ENCODE assay signal across 10 mouse cellular contexts in the genomic region with DNA sequence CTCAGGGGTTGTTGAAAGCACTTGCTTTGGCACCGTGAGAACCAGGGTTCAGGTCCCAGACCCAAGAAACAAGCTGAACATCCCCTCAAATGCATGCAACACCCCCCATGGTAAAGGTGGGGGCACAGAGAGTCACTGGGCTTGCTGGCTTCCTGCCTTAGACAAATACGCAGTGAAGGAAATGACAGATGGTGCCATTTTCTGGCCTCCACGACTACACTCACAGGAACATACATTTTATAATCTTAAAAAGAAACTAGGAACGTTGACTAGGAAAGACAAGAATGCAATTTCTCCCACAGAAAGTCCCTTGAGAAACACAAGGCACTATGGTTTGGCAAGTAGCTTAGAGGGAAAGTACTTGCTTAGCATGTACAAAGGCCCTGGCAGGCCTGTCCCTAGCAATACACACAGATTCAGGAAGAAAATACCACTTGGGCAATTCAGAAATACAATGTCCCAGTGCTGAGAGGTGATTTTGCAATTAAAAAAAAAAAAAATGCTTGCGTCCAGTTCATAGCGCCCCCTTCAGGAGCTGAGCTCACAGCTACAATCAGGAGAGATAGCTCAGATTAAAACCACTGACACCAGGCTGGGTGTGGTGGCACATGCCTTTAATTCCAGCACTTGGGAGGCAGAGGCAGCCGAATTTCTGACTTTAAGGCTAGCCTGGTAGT. TPM values are rescaled to one million over a fixed set of nuclear protein-coding genes. Genes with fewer than 3 reads are reported as not detected.
A peak's percentile ranks its signal among the peaks of the same experiment; 100 is the strongest.
DNase-seq lines count a peak whose midpoint lies in the region; ATAC-seq lines count a peak whose summit lies in the region.
"Had no signal": no experiment of that assay in that cellular context is flagged by ENCODE, and none has a peak within 500 bp of the region (broad histone marks: within the 10 kb centered on the region; RNA-seq: fewer than 3 reads in every experiment).

No protein-coding gene starts in this region.

- ATAC-seq in heart, embryonic 16.5 days (replicated peaks; ENCODE audit: extremely low read depth, insufficient read depth, low FRiP score) = no peak
- ATAC-seq in heart, embryonic 11.5 days (replicated peaks; ENCODE audit: insufficient number of reproducible peaks, low FRiP score, low TSS enrichment) = no peak

- no peak overlapping the region for H3K4me3 ChIP-seq in heart, embryonic 16.5 days (ENCODE audit: low read length)
- no peak overlapping the region for H3K4me3 ChIP-seq in heart, embryonic 11.5 days (ENCODE audit: low read depth, low read length)

- H3K27ac ChIP-seq in heart, embryonic 16.5 days (ENCODE audit: low read length) = peak overlapping the region; percentile 21; the same call in 1 of the 2 replicates
- no peak overlapping the region for H3K27ac ChIP-seq in heart, embryonic 11.5 days (ENCODE audit: low read depth, low read length)

- H3K36me3 ChIP-seq in heart, embryonic 16.5 days (ENCODE audit: control insufficient read depth, insufficient read depth) = peaks cover 42% of the 10 kb centered on the region
- H3K36me3 ChIP-seq in heart, embryonic 11.5 days (ENCODE audit: control insufficient read depth, insufficient read depth, low read length) = peaks cover 12% of the 10 kb centered on the region; the same call in 1 of the 2 replicates
- H3K36me3 ChIP-seq in splenic B cell, adult 2 months (ENCODE audit: control insufficient read depth, insufficient read depth, low read length, poor library complexity, severe bottlenecking) = peaks cover 4% of the 10 kb centered on the region

- H3K9ac ChIP-seq in heart, embryonic 16.5 days (ENCODE audit: low read length) = no peak overlapping the region
- H3K9ac ChIP-seq in heart, embryonic 11.5 days (ENCODE audit: low read depth, low read length) = no peak overlapping the region

- intact Hi-C loops in gastrocnemius, postnatal 36 days (cut with DNase I) = no loop called here

- peaks cover 7% of the 10 kb centered on the region for H3K27me3 ChIP-seq in heart, embryonic 16.5 days (ENCODE audit: control insufficient read depth, insufficient read depth, low read length)
- peaks cover 25% of the 10 kb centered on the region for H3K27me3 ChIP-seq in heart, embryonic 11.5 days (ENCODE audit: control insufficient read depth, insufficient read depth, low read length)
- H3K27me3 ChIP-seq in splenic B cell, adult 2 months (ENCODE audit: control insufficient read depth, insufficient read depth, low read length, poor library complexity, severe bottlenecking) = no peaks in the 10 kb centered on the region

- H3K4me2 ChIP-seq in heart, embryonic 16.5 days (ENCODE audit: low read depth, low read length) = no peak overlapping the region
- H3K4me2 ChIP-seq in heart, embryonic 11.5 days = no peak overlapping the region

- H3K9me3 ChIP-seq in heart, embryonic 16.5 days (replicated peaks; ENCODE audit: control insufficient read depth, low read length) = no peaks in the 10 kb centered on the region
- no peaks in the 10 kb centered on the region for H3K9me3 ChIP-seq in heart, embryonic 11.5 days (replicated peaks; ENCODE audit: control insufficient read depth, low read length)

- peaks cover 68% of the 10 kb centered on the region for H3K4me1 ChIP-seq in heart, embryonic 16.5 days (ENCODE audit: control insufficient read depth, insufficient read depth, low read length)
- H3K4me1 ChIP-seq in heart, embryonic 11.5 days (ENCODE audit: control insufficient read depth, insufficient read depth, low read length) = peaks cover 30% of the 10 kb centered on the region

- WGBS in heart, embryonic 16.5 days = 47% methylated on average over 7 of the region's 7 CpGs
- 53% methylated on average over 7 of the region's 7 CpGs for WGBS in heart, embryonic 11.5 days (ENCODE audit: insufficient replicate concordance)

- peak; percentile 34 for DNase-seq in right cerebral cortex, postnatal 14 days
- no peak for DNase-seq in right cerebral cortex, postnatal 4 days
- DNase-seq in brain, adult 2 months (ENCODE audit: low read depth, low spot score) = peak; percentile 66
- peak; percentile 67 for DNase-seq in splenic B cell, adult 2 months (ENCODE audit: low read depth, low spot score)
- no peak for DNase-seq in gastrocnemius, postnatal 36 days
- no peak for DNase-seq in thymus, adult 18-20 months
- DNase-seq: thymus, postnatal 36 days had no signal

RNA-seq across cellular contexts. Expression of gene Prkcg, which starts 11.1 kb away (rescaled TPM):
- 0.32 and 0.33 TPM in 2 replicates for polyA plus RNA-seq in heart, embryonic 16.5 days (2015; fragmentation: Nextera tagmentation; extraction: Ambion mirVana)
- polyA plus RNA-seq in heart, embryonic 11.5 days (2014; fragmentation: Nextera tagmentation; extraction: Ambion mirVana) = 0.10 and 0.14 TPM in 2 replicates
- total RNA-seq in gastrocnemius, postnatal 36 days (2021) = 1 to 10 TPM in 1 of 2 experiments, under 1 TPM in 1; 0.99 to 1.2 TPM

RNA-seq across cellular contexts. Expression of gene Myadm, which starts 11.2 kb away (rescaled TPM):
- polyA plus RNA-seq in heart, embryonic 16.5 days (2015; fragmentation: Nextera tagmentation; extraction: Ambion mirVana) = 220 and 238 TPM in 2 replicates
- 221 and 235 TPM in 2 replicates for polyA plus RNA-seq in heart, embryonic 11.5 days (2014; fragmentation: Nextera tagmentation; extraction: Ambion mirVana)
- total RNA-seq in gastrocnemius, postnatal 36 days (2021) = 10 to 100 TPM; 26.8 to 30.9 TPM

RNA-seq across cellular contexts. Expression of gene Cacng7, which starts 32.7 kb away (rescaled TPM):
- 0.16 TPM in 1 of 2 replicates, not detected in the other for polyA plus RNA-seq in heart, embryonic 16.5 days (2015; fragmentation: Nextera tagmentation; extraction: Ambion mirVana)
- polyA plus RNA-seq in heart, embryonic 11.5 days (2014; fragmentation: Nextera tagmentation; extraction: Ambion mirVana) = 0.24 and 0.27 TPM in 2 replicates
- 1 to 10 TPM; 9.0 to 9.7 TPM for total RNA-seq in gastrocnemius, postnatal 36 days (2021)

RNA-seq across cellular contexts. Expression of gene Nlrp12, which starts 50.5 kb away (rescaled TPM):
- not detected in 2 replicates for polyA plus RNA-seq in heart, embryonic 16.5 days (2015; fragmentation: Nextera tagmentation; extraction: Ambion mirVana)
- not detected in 2 replicates for polyA plus RNA-seq in heart, embryonic 11.5 days (2014; fragmentation: Nextera tagmentation; extraction: Ambion mirVana)
- not detected for total RNA-seq in gastrocnemius, postnatal 36 days (2021)
- total RNA-seq: heart, postnatal 36 days had no signal

Comparison
In these comparisons a context has a peak if more than half of its experiments do, and no peak if none do; other contexts are left out.
1. DNase-seq: peak in right cerebral cortex, postnatal 14 days (single experiment), brain, adult 2 months (single experiment) and splenic B cell, adult 2 months (single experiment); none in right cerebral cortex, postnatal 4 days (single experiment), gastrocnemius, postnatal 36 days (0 of 2) and thymus, adult 18-20 months (0 of 2).